Mouse (Mus musculus) cerebellum, adult 8-10 months (tissue): ENCODE results near the gene Pdxdc1.
"Not testable (repeated sequence)": the region's sequence is repeated elsewhere in the genome, so short reads cannot be mapped to it uniquely, and the experiment has no call there.

Experiments
- DNase-seq: peaks from one replicate; pipeline ENCODE4 v3.0.0; 2022

The Pdxdc1 gene

DNA sequence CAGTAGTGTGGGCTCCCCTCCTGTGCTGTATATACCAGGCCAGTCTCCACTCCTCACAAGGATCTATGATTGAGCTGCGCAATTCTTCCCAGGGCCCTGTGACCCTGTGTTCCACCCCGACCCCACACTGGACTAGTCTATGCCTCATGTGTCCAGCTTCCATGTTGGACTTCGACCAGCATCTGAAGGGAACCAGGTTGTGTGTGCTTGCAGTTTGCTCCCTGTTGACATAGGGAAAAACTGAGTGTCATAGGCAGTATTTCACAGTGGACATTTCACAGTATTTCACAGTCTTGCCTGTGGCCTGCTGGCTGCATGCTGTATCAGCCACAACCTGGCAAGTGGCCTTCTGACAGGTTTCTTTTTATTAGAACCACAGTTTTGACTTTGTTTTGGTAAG lies 89.7 kb downstream of the Pdxdc1 start:
- DNase-seq, result no peak

DNA sequence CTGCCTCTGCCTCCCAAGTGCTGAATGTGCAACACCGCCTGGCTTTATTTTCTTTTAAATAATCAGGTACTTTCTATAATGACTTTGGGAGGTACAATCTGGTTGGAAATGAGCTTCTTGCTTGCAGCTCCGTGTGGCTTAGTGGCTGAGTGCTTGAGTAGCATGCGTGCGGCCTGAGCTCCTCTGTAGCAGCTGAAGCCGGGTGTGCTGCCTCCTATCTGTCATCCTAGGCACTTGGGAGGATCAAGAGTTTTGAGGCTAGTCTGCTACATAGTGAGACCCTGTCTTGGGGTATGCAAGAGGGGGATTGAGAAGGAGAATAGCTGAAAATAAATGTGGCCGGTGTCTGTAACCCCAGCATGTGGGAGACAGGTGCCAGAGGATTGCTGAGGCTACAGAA lies 90.8 kb downstream of the Pdxdc1 start:
- no peak for DNase-seq

DNA sequence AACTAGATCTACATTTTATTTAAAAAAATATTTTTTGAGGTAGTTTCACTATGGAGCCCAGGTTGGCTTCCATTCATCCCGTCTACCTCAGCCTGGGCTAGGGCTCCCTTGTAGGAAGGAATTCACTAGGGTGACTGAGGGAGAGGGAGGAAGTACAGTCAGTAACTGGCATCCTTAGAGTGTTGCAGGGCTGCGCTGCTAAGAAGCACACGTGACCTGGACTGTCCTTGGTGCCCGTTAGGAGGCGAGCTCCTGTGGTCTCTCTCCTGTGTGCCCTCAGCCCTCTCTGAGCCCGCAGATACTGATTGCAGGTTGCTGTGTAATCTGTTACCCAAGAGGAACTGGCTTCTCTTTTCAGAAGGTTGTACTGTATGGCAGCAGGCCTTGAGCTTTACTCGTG lies 94.5 kb downstream of the Pdxdc1 start:
- DNase-seq, result no peak

DNA sequence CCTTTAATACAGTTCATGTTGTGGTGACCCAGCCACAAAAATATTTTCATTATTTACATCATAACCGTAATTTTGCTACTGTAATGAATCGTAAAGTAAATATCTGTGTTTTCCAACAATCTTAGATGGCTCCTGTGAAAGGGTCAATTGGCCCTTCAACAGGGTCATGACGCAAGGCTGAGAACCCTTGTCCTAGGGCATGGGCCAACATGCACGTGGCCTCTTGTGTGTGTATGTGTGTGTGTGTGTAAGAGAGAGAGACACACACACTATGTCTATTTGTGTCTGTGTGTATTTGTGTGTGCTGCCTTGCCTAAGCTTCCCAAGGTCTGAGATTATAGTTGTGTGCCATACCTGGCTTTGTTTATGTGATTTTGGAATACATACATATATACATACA lies 95.3 kb downstream of the Pdxdc1 start:
- no peak for DNase-seq

- DNase-seq, result no peak
These were observed 98.3 kb downstream of the Pdxdc1 start for GRCm38 (mm10) chr16:13804666-13805065.

- DNase-seq, result no peak
These were observed 101.7 kb downstream of the Pdxdc1 start for GRCm38 (mm10) chr16:13801231-13801630.

GRCm38 (mm10) chr16:13796746-13797175 lies 106.2 kb downstream of the Pdxdc1 start:
- DNase-seq, result no peak

DNA sequence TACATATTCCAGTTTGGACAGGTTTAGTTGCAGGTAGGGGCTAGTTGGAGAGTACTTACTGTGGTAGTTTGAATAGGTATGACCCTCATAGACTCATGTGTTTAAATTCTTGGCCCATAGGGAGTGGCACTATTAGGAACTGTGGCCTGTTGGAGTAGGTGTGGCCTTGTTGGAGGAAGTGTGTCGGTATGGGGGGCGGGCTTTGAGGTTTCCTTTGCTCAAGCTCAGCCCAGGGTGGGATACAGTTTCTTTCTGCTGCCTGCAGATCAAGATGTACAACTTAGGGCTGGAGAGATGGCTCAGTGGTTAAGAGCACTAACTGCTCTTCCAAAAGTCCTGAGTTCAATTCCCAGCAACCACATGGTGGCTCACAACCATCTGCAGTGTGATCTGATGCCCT lies 109.5 kb downstream of the Pdxdc1 start:
- not testable (repeated sequence) for DNase-seq

DNA sequence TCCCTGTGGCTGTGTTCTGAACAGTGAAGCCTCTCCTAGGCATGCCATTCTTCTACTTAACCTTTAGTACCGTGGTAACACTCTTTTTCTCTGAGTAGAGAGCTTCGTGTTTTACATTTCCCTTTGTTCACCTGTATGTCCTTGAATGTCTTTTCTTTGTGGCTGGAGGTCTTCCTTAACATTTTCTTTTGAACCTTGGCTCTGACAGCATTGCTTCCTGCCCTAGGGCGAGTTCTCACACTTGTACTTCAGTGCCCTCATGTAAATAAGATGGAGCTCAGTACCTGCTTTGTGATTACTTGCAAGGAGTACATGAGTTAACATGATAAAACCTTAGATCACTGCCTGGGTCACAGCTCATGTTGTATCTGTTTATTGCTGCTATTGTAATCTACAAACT lies 117.0 kb downstream of the Pdxdc1 start:
- no peak for DNase-seq
